In the genomic region with DNA sequence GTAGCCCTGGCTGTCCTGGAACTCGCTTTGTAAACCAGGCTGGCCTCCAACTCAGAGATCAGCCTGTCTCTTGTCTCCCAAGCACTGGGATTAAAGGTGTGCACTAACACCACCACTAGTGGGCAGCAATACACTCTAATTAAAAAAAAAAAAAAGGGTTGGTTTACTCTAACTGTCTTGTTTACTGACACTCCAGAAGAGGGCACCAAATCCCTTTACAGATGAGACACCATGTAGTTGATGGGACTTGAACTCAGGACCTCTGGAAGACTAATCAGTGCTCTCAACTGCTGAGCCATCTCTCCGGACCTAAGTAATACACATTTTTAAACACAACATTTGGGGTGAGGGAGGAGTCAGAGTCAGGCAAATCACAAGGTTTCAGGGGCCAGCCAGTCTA, we compare ENCODE assay signal across 8 mouse cellular contexts. TPM values are rescaled to one million over a fixed set of nuclear protein-coding genes. Genes with fewer than 3 reads are reported as not detected.
A peak's percentile ranks its signal among the peaks of the same experiment; 100 is the strongest.
DNase-seq lines count a peak whose midpoint lies in the region; ATAC-seq lines count a peak whose summit lies in the region.

No protein-coding gene starts in this region.

- intact Hi-C loops in gastrocnemius, postnatal 36 days (cut with DNase I) = no loop called here

- DNase-seq in gastrocnemius, adult 18-20 months (ENCODE audit: low spot score) = peak; percentile 53
- no peak for DNase-seq in gastrocnemius, postnatal 36 days
- peak; percentile 19 for DNase-seq in urinary bladder, postnatal 14 days (ENCODE audit: low spot score)
- DNase-seq in urinary bladder, adult 2 months (ENCODE audit: low spot score) = no peak
- DNase-seq in fibroblast of lung, adult 2 months (ENCODE audit: low read depth) = peak; percentile 17
- DNase-seq in right cerebral cortex, postnatal 4 days = no peak
- DNase-seq in testis, postnatal 14 days (ENCODE audit: low spot score) = no peak

- peak; percentile 56; the same call in 1 of the 2 replicates for ATAC-seq in megakaryocyte-erythroid progenitor cell, adult 5-6 weeks (replicated peaks; ENCODE audit: low FRiP score, low TSS enrichment, poor library complexity, severe bottlenecking)

RNA-seq across cellular contexts. Expression of gene Fancg, which starts 4.5 kb away (rescaled TPM):
- total RNA-seq in gastrocnemius, adult 18-20 months (2021) = 1 to 10 TPM; 1.4 to 1.8 TPM
- 1 to 10 TPM in 1 of 2 experiments, under 1 TPM in 1; 0.84 to 1.1 TPM for total RNA-seq in gastrocnemius, postnatal 36 days (2021)
- 9.5 and 11.6 TPM in 2 replicates for polyA plus RNA-seq in urinary bladder, adult 2 months (2012; rRNA removed)
- total RNA-seq in megakaryocyte-erythroid progenitor cell, adult 5-6 weeks (2014; fragmentation: Nextera tagmentation) = 24.2 and 35.5 TPM in 2 replicates
- total RNA-seq in megakaryocyte-erythroid progenitor cell, adult 5-6 weeks (2017) = 8.3 and 8.5 TPM in 2 replicates

RNA-seq across cellular contexts. Expression of gene Vcp, which starts 5.5 kb away (rescaled TPM):
- 100 to 1,000 TPM; 248 to 282 TPM for total RNA-seq in gastrocnemius, adult 18-20 months (2021)
- 100 to 1,000 TPM; 225 to 248 TPM for total RNA-seq in gastrocnemius, postnatal 36 days (2021)
- polyA plus RNA-seq in urinary bladder, adult 2 months (2012; rRNA removed) = 176 and 192 TPM in 2 replicates
- total RNA-seq in megakaryocyte-erythroid progenitor cell, adult 5-6 weeks (2014; fragmentation: Nextera tagmentation) = 186 and 244 TPM in 2 replicates
- 269 and 346 TPM in 2 replicates for total RNA-seq in megakaryocyte-erythroid progenitor cell, adult 5-6 weeks (2017)

RNA-seq across cellular contexts. Expression of gene Pigo, which starts 19.9 kb away (rescaled TPM):
- 1 to 10 TPM; 6.2 to 7.7 TPM for total RNA-seq in gastrocnemius, adult 18-20 months (2021)
- 1 to 10 TPM; 5.2 to 5.9 TPM for total RNA-seq in gastrocnemius, postnatal 36 days (2021)
- polyA plus RNA-seq in urinary bladder, adult 2 months (2012; rRNA removed) = 12.7 and 13.1 TPM in 2 replicates
- 14.7 and 20.3 TPM in 2 replicates for total RNA-seq in megakaryocyte-erythroid progenitor cell, adult 5-6 weeks (2014; fragmentation: Nextera tagmentation)
- total RNA-seq in megakaryocyte-erythroid progenitor cell, adult 5-6 weeks (2017) = 8.3 and 11.0 TPM in 2 replicates

RNA-seq across cellular contexts. Expression of gene Stoml2, which starts 25.7 kb away (rescaled TPM):
- total RNA-seq in gastrocnemius, adult 18-20 months (2021) = 100 to 1,000 TPM in 1 of 2 experiments, 10 to 100 TPM in 1; 88.9 to 105 TPM
- total RNA-seq in gastrocnemius, postnatal 36 days (2021) = 10 to 100 TPM; 78.9 to 95.1 TPM
- 72.2 and 94.8 TPM in 2 replicates for polyA plus RNA-seq in urinary bladder, adult 2 months (2012; rRNA removed)
- 207 and 223 TPM in 2 replicates for total RNA-seq in megakaryocyte-erythroid progenitor cell, adult 5-6 weeks (2014; fragmentation: Nextera tagmentation)
- 190 and 198 TPM in 2 replicates for total RNA-seq in megakaryocyte-erythroid progenitor cell, adult 5-6 weeks (2017)

RNA-seq across cellular contexts. Expression of gene 1700022I11Rik, which starts 36.4 kb away (rescaled TPM):
- not detected for total RNA-seq in gastrocnemius, adult 18-20 months (2021)
- not detected for total RNA-seq in gastrocnemius, postnatal 36 days (2021)
- not detected in 2 replicates for polyA plus RNA-seq in urinary bladder, adult 2 months (2012; rRNA removed)
- not detected in 2 replicates for total RNA-seq in megakaryocyte-erythroid progenitor cell, adult 5-6 weeks (2014; fragmentation: Nextera tagmentation)
- total RNA-seq in megakaryocyte-erythroid progenitor cell, adult 5-6 weeks (2017) = 1.3 and 3.4 TPM in 2 replicates

Comparison
In these comparisons a context has a peak if more than half of its experiments do, and no peak if none do; other contexts are left out.
1. DNase-seq: peak in gastrocnemius, adult 18-20 months (single experiment), urinary bladder, postnatal 14 days (single experiment) and fibroblast of lung, adult 2 months (single experiment); none in gastrocnemius, postnatal 36 days (0 of 2), urinary bladder, adult 2 months (single experiment), right cerebral cortex, postnatal 4 days (single experiment) and testis, postnatal 14 days (single experiment).